In the genomic region with DNA sequence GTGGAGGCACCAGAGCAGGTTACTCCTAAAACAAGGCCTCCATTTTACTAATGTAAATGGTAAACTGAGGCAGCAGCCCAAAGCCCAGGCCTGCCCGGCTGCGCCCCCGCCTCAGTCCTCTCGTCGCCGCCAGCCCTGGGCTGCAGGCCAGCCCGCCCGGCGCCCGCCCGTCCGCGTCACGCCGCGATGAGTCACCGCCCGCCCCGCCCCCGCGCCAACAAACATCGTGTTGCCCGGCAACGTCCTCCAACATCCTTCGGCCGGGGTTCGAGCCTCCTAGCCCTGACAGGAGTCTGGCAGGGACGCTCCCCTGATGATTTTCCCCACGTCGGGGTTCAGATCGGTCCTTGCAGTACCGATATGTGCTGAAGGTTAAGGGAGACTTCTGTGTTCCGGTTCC, we compare ENCODE assay signal across 8 mouse cellular contexts. TPM values are rescaled to one million over a fixed set of nuclear protein-coding genes. Genes with fewer than 3 reads are reported as not detected.
DNase-seq lines count a peak whose midpoint lies in the region; ATAC-seq and TF ChIP-seq lines count a peak whose summit lies in the region.

No protein-coding gene starts in this region.

- TF ChIP-seq CTCF in layer of hippocampus, adult 2 months (conservative IDR thresholded peaks at IDR 0.05), result no peak
- TF ChIP-seq CTCF in testis, adult 2 months (IDR thresholded peaks at IDR 0.05; ENCODE audit: control insufficient read depth, insufficient read depth, insufficient replicate concordance, low read depth, low read length), result no peak

- no peaks in the 10 kb centered on the region for H3K36me3 ChIP-seq in intestine, embryonic 16.5 days (ENCODE audit: control insufficient read depth, insufficient read depth, low read length)
- no peaks in the 10 kb centered on the region for H3K36me3 ChIP-seq in liver, embryonic 16.5 days (ENCODE audit: control insufficient read depth, insufficient read depth)
- H3K36me3 ChIP-seq in neural tube, embryonic 11.5 days (ENCODE audit: control insufficient read depth, insufficient read depth, low read length), result no peaks in the 10 kb centered on the region
- H3K36me3 ChIP-seq in testis, adult 2 months (ENCODE audit: control insufficient read depth, insufficient read depth, low read length), result no peaks in the 10 kb centered on the region

- 4% methylated on average over 33 of the region's 33 CpGs for WGBS in intestine, embryonic 16.5 days
- WGBS in liver, embryonic 16.5 days (ENCODE audit: insufficient replicate concordance), result 2% methylated on average over 31 of the region's 33 CpGs
- WGBS in neural tube, embryonic 11.5 days, result 6% methylated on average over 33 of the region's 33 CpGs

- peak overlapping the region; percentile 88 for H3K27ac ChIP-seq in layer of hippocampus, adult 2 months
- peak overlapping the region; percentile 95 for H3K27ac ChIP-seq in intestine, embryonic 16.5 days (ENCODE audit: low read length)
- H3K27ac ChIP-seq in liver, embryonic 16.5 days (ENCODE audit: low read length), result peak overlapping the region; percentile 34; the same call in 1 of the 2 replicates
- no peak overlapping the region for H3K27ac ChIP-seq in neural tube, embryonic 11.5 days (ENCODE audit: low read depth, low read length)
- H3K27ac ChIP-seq in testis, adult 2 months (ENCODE audit: control insufficient read depth, insufficient read depth, low read depth, low read length), result no peak overlapping the region

- H3K4me2 ChIP-seq in intestine, embryonic 16.5 days (ENCODE audit: low read depth, low read length), result peak overlapping the region; percentile 60
- H3K4me2 ChIP-seq in liver, embryonic 16.5 days (ENCODE audit: low read depth, low read length), result peak overlapping the region; percentile 65
- H3K4me2 ChIP-seq in neural tube, embryonic 11.5 days (ENCODE audit: low read depth), result peak overlapping the region; percentile 18

- H3K4me1 ChIP-seq in intestine, embryonic 16.5 days (ENCODE audit: control insufficient read depth, insufficient read depth, low read length), result peaks cover 22% of the 10 kb centered on the region
- H3K4me1 ChIP-seq in liver, embryonic 16.5 days (ENCODE audit: control insufficient read depth, low read depth, low read length), result peaks cover 18% of the 10 kb centered on the region
- H3K4me1 ChIP-seq in neural tube, embryonic 11.5 days (ENCODE audit: control insufficient read depth, insufficient read depth, low read length), result no peaks in the 10 kb centered on the region
- peaks cover 15% of the 10 kb centered on the region for H3K4me1 ChIP-seq in testis, adult 2 months (ENCODE audit: control insufficient read depth, insufficient read depth, low read length)

- no peak; the same call in 1 of the 2 replicates for TF ChIP-seq POLR2A in testis, adult 2 months (IDR thresholded peaks at IDR 0.05; ENCODE audit: control insufficient read depth, low read depth, low read length)

- no peaks in the 10 kb centered on the region for H3K27me3 ChIP-seq in intestine, embryonic 16.5 days (replicated peaks; ENCODE audit: control insufficient read depth, insufficient read depth, low read length)
- H3K27me3 ChIP-seq in liver, embryonic 16.5 days (ENCODE audit: control insufficient read depth, insufficient read depth, low read depth, low read length), result peaks cover 4% of the 10 kb centered on the region; the same call in 1 of the 2 replicates
- H3K27me3 ChIP-seq in neural tube, embryonic 11.5 days (ENCODE audit: control insufficient read depth, insufficient read depth, low read length), result no peaks in the 10 kb centered on the region
- H3K27me3 ChIP-seq in testis, adult 2 months (ENCODE audit: control insufficient read depth, insufficient read depth, low read length), result no peaks in the 10 kb centered on the region

- H3K4me3 ChIP-seq in layer of hippocampus, adult 2 months, result peak overlapping the region; percentile 42
- H3K4me3 ChIP-seq in intestine, embryonic 16.5 days (ENCODE audit: low read length), result peak overlapping the region; percentile 34
- peak overlapping the region; percentile 48 for H3K4me3 ChIP-seq in liver, embryonic 16.5 days (ENCODE audit: low read depth, low read length)
- H3K4me3 ChIP-seq in neural tube, embryonic 11.5 days (ENCODE audit: low read depth, low read length), result 0 out of 2 replicates have a peak overlapping the region, but pooled peaks have one; percentile 14
- peak overlapping the region; percentile 85 for H3K4me3 ChIP-seq in testis, adult 2 months (ENCODE audit: control insufficient read depth, low read depth, low read length)

- no peaks in the 10 kb centered on the region for H3K9me3 ChIP-seq in intestine, embryonic 16.5 days (ENCODE audit: control insufficient read depth, low read length)
- no peaks in the 10 kb centered on the region for H3K9me3 ChIP-seq in liver, embryonic 16.5 days (replicated peaks; ENCODE audit: control insufficient read depth, low read length)
- no peaks in the 10 kb centered on the region for H3K9me3 ChIP-seq in neural tube, embryonic 11.5 days (ENCODE audit: control insufficient read depth, low read length)

- ATAC-seq in intestine, embryonic 16.5 days, result peak; percentile 70
- ATAC-seq in liver, embryonic 16.5 days (ENCODE audit: low read depth), result peak; percentile 69
- 0 out of 2 replicates have a peak, but pooled peaks have one; percentile 15 for ATAC-seq in neural tube, embryonic 11.5 days (ENCODE audit: insufficient read depth, low FRiP score, low TSS enrichment)

- peak overlapping the region; percentile 62 for H3K9ac ChIP-seq in intestine, embryonic 16.5 days (ENCODE audit: low read depth, low read length)
- H3K9ac ChIP-seq in liver, embryonic 16.5 days (ENCODE audit: low read depth, low read length), result peak overlapping the region; percentile 13
- H3K9ac ChIP-seq in neural tube, embryonic 11.5 days (ENCODE audit: low read length), result peak overlapping the region; percentile 22; the same call in 1 of the 2 replicates

- DNase-seq in layer of hippocampus, adult 2 months (ENCODE audit: low spot score in 2 of 2), result peak in 1 of 2 experiments; percentile 67
- DNase-seq in layer of hippocampus, adult 9-11 months, result no peak
- peak; percentile 78 for DNase-seq in embryo, embryonic 9.5 days (ENCODE audit: extremely low spot score)
- DNase-seq in heart, adult 11 months, result peak; percentile 99
- DNase-seq in neural tube, embryonic 11.5 days (ENCODE audit: low spot score), result peak; percentile 75

RNA-seq across cellular contexts. Expression of gene Nanos3, which starts 7.5 kb away (rescaled TPM):
- total RNA-seq in layer of hippocampus, adult 2 months (2021), result 1 to 10 TPM; 2.6 to 5.0 TPM
- polyA plus RNA-seq in intestine, embryonic 16.5 days (2015; fragmentation: Nextera tagmentation; extraction: Ambion mirVana), result 0.89 and 1.3 TPM in 2 replicates
- not detected in 2 replicates for polyA plus RNA-seq in liver, embryonic 16.5 days (2015; fragmentation: Nextera tagmentation; extraction: Ambion mirVana)
- polyA plus RNA-seq in neural tube, embryonic 11.5 days (2014; fragmentation: Nextera tagmentation; extraction: Ambion mirVana), result 6.2 TPM in 2 replicates
- 1.6 and 2.4 TPM in 2 replicates for polyA plus RNA-seq in testis, adult 2 months (2012; rRNA removed)

RNA-seq across cellular contexts. Expression of gene Zswim4, which starts 44.3 kb away (rescaled TPM):
- total RNA-seq in layer of hippocampus, adult 2 months (2021), result 10 to 100 TPM; 18.0 to 19.3 TPM
- polyA plus RNA-seq in intestine, embryonic 16.5 days (2015; fragmentation: Nextera tagmentation; extraction: Ambion mirVana), result 7.1 and 7.7 TPM in 2 replicates
- 2.2 and 2.8 TPM in 2 replicates for polyA plus RNA-seq in liver, embryonic 16.5 days (2015; fragmentation: Nextera tagmentation; extraction: Ambion mirVana)
- 34.9 and 35.5 TPM in 2 replicates for polyA plus RNA-seq in neural tube, embryonic 11.5 days (2014; fragmentation: Nextera tagmentation; extraction: Ambion mirVana)
- polyA plus RNA-seq in testis, adult 2 months (2012; rRNA removed), result 16.9 and 17.4 TPM in 2 replicates

RNA-seq across cellular contexts. Expression of gene 4930432K21Rik, which starts 44.7 kb away (rescaled TPM):
- total RNA-seq in layer of hippocampus, adult 2 months (2021), result 1 to 10 TPM; 2.1 to 2.9 TPM
- polyA plus RNA-seq in intestine, embryonic 16.5 days (2015; fragmentation: Nextera tagmentation; extraction: Ambion mirVana), result 0.61 and 0.82 TPM in 2 replicates
- 0.26 and 0.28 TPM in 2 replicates for polyA plus RNA-seq in liver, embryonic 16.5 days (2015; fragmentation: Nextera tagmentation; extraction: Ambion mirVana)
- 1.0 and 1.3 TPM in 2 replicates for polyA plus RNA-seq in neural tube, embryonic 11.5 days (2014; fragmentation: Nextera tagmentation; extraction: Ambion mirVana)
- polyA plus RNA-seq in testis, adult 2 months (2012; rRNA removed), result 57.2 and 65.0 TPM in 2 replicates

RNA-seq across cellular contexts. Expression of gene Cc2d1a, which starts 44.8 kb away (rescaled TPM):
- total RNA-seq in layer of hippocampus, adult 2 months (2021), result 10 to 100 TPM; 53.2 to 57.8 TPM
- 25.3 and 26.0 TPM in 2 replicates for polyA plus RNA-seq in intestine, embryonic 16.5 days (2015; fragmentation: Nextera tagmentation; extraction: Ambion mirVana)
- 5.3 and 5.8 TPM in 2 replicates for polyA plus RNA-seq in liver, embryonic 16.5 days (2015; fragmentation: Nextera tagmentation; extraction: Ambion mirVana)
- 11.2 and 12.4 TPM in 2 replicates for polyA plus RNA-seq in neural tube, embryonic 11.5 days (2014; fragmentation: Nextera tagmentation; extraction: Ambion mirVana)
- 30.9 and 38.6 TPM in 2 replicates for polyA plus RNA-seq in testis, adult 2 months (2012; rRNA removed)

RNA-seq across cellular contexts. Expression of gene D8Ertd738e, which starts 57.0 kb away (rescaled TPM):
- total RNA-seq in layer of hippocampus, adult 2 months (2021), result 100 to 1,000 TPM; 143 to 146 TPM
- polyA plus RNA-seq in intestine, embryonic 16.5 days (2015; fragmentation: Nextera tagmentation; extraction: Ambion mirVana), result 292 and 296 TPM in 2 replicates
- polyA plus RNA-seq in liver, embryonic 16.5 days (2015; fragmentation: Nextera tagmentation; extraction: Ambion mirVana), result 175 and 185 TPM in 2 replicates
- polyA plus RNA-seq in neural tube, embryonic 11.5 days (2014; fragmentation: Nextera tagmentation; extraction: Ambion mirVana), result 301 and 323 TPM in 2 replicates
- polyA plus RNA-seq in testis, adult 2 months (2012; rRNA removed), result 104 and 116 TPM in 2 replicates

Comparison
In these comparisons a context has a peak if more than half of its experiments do, and no peak if none do; other contexts are left out.
1. H3K27ac ChIP-seq: peak in layer of hippocampus, adult 2 months (single experiment), intestine, embryonic 16.5 days (single experiment) and liver, embryonic 16.5 days (single experiment); none in neural tube, embryonic 11.5 days (single experiment) and testis, adult 2 months (single experiment).
2. H3K4me3 ChIP-seq: peak in every context shown above with its lines; median percentile 85 in testis, adult 2 months; 48 in liver, embryonic 16.5 days; 42 in layer of hippocampus, adult 2 months; 34 in intestine, embryonic 16.5 days; 14 in neural tube, embryonic 11.5 days.
3. ATAC-seq: peak in every context shown above with its lines; median percentile 70 in intestine, embryonic 16.5 days; 69 in liver, embryonic 16.5 days; 15 in neural tube, embryonic 11.5 days.
4. RNA of gene 4930432K21Rik, which starts 44.7 kb away (polyA plus RNA-seq): 57.2 to 65.0 TPM in testis, adult 2 months; 1.0 to 1.3 TPM in neural tube, embryonic 11.5 days, 0.61 to 0.82 TPM in intestine, embryonic 16.5 days and 0.26 to 0.28 TPM in liver, embryonic 16.5 days; every median in the first group is over 10 times any median in the second.
5. Peak in every context shown above with its lines, with median percentiles within 50 percentile points of each other: H3K4me2 ChIP-seq and H3K9ac ChIP-seq.